Mouse (Mus musculus) telencephalon, adult 2 months (tissue): ENCODE data around the gene Jag1.

Experiments used
- DNase-seq: peaks from one replicate; pipeline ENCODE4 v3.0.0-alpha.2; 2011; ENCODE audit warnings: low read depth, low spot score

The Jag1 gene

GRCm38 (mm10) chr2:137063829-137064228, 52.6 kb downstream of the Jag1 start:
- DNase-seq: no peak

- no peak for DNase-seq
Measured at GRCm38 (mm10) chr2:137049906-137050305, 66.5 kb downstream of the Jag1 start.

GRCm38 (mm10) chr2:137049367-137049766, 67.1 kb downstream of the Jag1 start:
- DNase-seq: no peak

DNA sequence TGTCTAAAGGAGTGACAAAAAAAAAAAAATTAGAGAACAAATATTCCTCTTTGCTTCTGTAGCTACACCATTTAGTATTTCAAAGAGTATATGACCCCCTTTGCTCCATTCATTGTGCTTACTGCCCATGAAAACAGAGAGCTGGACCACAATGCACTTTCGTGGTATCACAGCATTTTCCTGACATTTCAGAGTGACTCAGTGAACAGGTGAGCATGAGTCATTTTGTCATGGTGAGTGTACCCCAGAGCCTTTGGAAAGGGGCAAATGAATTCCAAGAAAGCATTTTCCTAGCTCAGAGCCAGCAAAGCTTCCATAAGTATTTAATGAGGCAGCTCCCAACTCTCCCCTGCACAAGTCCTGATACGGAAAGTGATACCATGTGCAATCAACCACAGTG, 72.3 kb downstream of the Jag1 start:
- no peak for DNase-seq
